Mouse (Mus musculus): ENCODE results near the gene Wdr41.

DNA sequence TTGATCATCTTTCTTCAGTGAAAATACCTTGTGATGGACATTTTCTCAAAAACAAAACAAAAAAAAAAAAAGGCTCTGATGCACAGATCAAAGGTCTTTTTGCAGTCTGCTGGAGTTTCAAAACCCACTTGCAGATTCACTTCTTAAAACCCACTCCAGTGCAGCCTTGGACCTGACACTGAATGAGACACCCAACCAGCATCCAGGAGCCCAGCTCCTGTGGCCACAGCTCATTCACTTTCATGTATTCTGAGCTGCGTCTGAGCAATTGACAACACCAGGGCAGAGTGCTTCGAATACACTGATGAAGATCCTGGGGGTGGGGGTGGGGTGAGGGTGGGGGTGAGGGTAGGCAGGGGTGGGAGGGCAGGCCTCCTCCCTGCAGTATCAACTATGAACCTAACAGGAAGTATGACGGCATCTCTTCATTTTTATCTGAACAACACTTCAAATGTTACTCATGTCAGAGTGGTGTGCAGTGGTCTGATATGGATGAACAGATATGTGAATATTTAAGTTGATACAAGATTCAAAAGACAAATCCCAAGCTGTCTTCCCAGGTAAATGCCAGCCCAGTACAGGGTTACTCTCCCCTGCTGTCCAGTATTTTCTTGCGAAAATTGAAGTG is 87.4 kb downstream of the Wdr41 start:
- TF ChIP-seq CTCF (IDR thresholded peaks at IDR 0.05; ENCODE audit: low read depth) (no peak), EP300 (IDR thresholded peaks at IDR 0.05; ENCODE audit: low read depth) (no peak)
